Mouse (Mus musculus) midbrain, embryonic 16.5 days (tissue): ENCODE measurements around the gene Tm6sf2. TPM values are rescaled to one million over a fixed set of nuclear protein-coding genes. Genes with fewer than 3 reads are reported as not detected.

Experiments used
- ATAC-seq: fragments of 200-750 bp; cut with Nextera tagmentation; 2 replicates; pipeline ENCODE4 v1.8.0; 2017; ENCODE audit warnings: moderate TSS enrichment
- H3K27ac ChIP-seq: fragments of 300-500 bp; sonication (generic); 2 replicates; pipeline ENCODE4 v1.5.1; 2014; ENCODE audit warnings: mild to moderate bottlenecking, low read length, mixed read lengths
- H3K27me3 ChIP-seq: fragments of 300-500 bp; sonication (generic); 2 replicates; pipeline ENCODE4 v1.6.1; 2014; ENCODE audit warnings: low read depth, low read length, mixed read lengths; ENCODE audit not compliant: control insufficient read depth, insufficient read depth
- H3K36me3 ChIP-seq: fragments of 300-500 bp; sonication (generic); 2 replicates; pipeline ENCODE4 v1.6.1; 2014; ENCODE audit warnings: mild to moderate bottlenecking, low read length, moderate library complexity, mixed read lengths; ENCODE audit not compliant: control insufficient read depth, insufficient read depth
- H3K4me1 ChIP-seq: fragments of 300-500 bp; sonication (generic); 2 replicates; pipeline ENCODE4 v1.6.1; 2014; ENCODE audit warnings: mild to moderate bottlenecking, low read length, mixed read lengths; ENCODE audit not compliant: control insufficient read depth, insufficient read depth
- H3K4me2 ChIP-seq: fragments of 300-500 bp; sonication (generic); 2 replicates; pipeline ENCODE4 v1.6.1; 2014; ENCODE audit warnings: mild to moderate bottlenecking, low read length, mixed read lengths
- H3K4me3 ChIP-seq: fragments of 300-500 bp; sonication (generic); 2 replicates; pipeline ENCODE4 v1.5.1; 2014; ENCODE audit warnings: low read depth, mild to moderate bottlenecking, low read length, moderate library complexity, mixed read lengths
- H3K9ac ChIP-seq: fragments of 300-500 bp; sonication (generic); 2 replicates; pipeline ENCODE4 v1.6.1; 2014; ENCODE audit warnings: low read depth, low read length, mixed read lengths
- H3K9me3 ChIP-seq: fragments of 300-500 bp; sonication (generic); replicated peaks from 2 replicates; pipeline ENCODE4 v1.6.1; 2014; ENCODE audit warnings: mild to moderate bottlenecking, low read length, mixed read lengths; ENCODE audit not compliant: control insufficient read depth, poor library complexity, severe bottlenecking
- WGBS: fragments of 180-500 bp; shearing (Covaris S2); extraction: QIAGEN DNeasy Blood & Tissue Kit; methylation state at CpG from one replicate; pipeline ENCODE4 v1.1.7; 2014; 5-methylcytosine and 5-hydroxymethylcytosine counted together
- polyA plus RNA-seq: library from polyadenylated mRNA; unstranded; fragments of >200 nt; fragmentation: Nextera tagmentation; extraction: Ambion mirVana; gene quantifications from 2 replicates; pipeline ENCODE4 v1.2.1, GENCODE M21; 2015

Tm6sf2 gene
- polyA plus RNA-seq, 1 experiment from 2014 or later = 1.3 TPM

GRCm38 (mm10) chr8:70086151-70086550, 13.4 kb downstream of the Tm6sf2 start:
- Histone ChIP-seq H3K4me2 (no peak overlapping the region), H3K4me3 (no peak overlapping the region), H3K4me1 (peaks cover 43% of the 10 kb centered on the region), H3K9me3 (no peaks in the 10 kb centered on the region), H3K36me3 (no peaks in the 10 kb centered on the region), H3K27ac (no peak overlapping the region), H3K27me3 (peaks cover 41% of the 10 kb centered on the region), H3K9ac (no peak overlapping the region)
- no peak for ATAC-seq
- WGBS = 54% methylated on average over 1 of the region's 1 CpGs

GRCm38 (mm10) chr8:70087237-70087636, 14.5 kb downstream of the Tm6sf2 start:
- WGBS = 3% methylated on average over 7 of the region's 7 CpGs
- no peaks in the 10 kb centered on the region for H3K36me3 ChIP-seq
- no peak overlapping the region for H3K4me3 ChIP-seq
- H3K9ac ChIP-seq = no peak overlapping the region
- no peak overlapping the region for H3K4me2 ChIP-seq
- H3K27me3 ChIP-seq = peaks cover 41% of the 10 kb centered on the region
- H3K9me3 ChIP-seq = no peaks in the 10 kb centered on the region
- H3K27ac ChIP-seq = no peak overlapping the region
- H3K4me1 ChIP-seq = peaks cover 43% of the 10 kb centered on the region
- no peak for ATAC-seq

DNA sequence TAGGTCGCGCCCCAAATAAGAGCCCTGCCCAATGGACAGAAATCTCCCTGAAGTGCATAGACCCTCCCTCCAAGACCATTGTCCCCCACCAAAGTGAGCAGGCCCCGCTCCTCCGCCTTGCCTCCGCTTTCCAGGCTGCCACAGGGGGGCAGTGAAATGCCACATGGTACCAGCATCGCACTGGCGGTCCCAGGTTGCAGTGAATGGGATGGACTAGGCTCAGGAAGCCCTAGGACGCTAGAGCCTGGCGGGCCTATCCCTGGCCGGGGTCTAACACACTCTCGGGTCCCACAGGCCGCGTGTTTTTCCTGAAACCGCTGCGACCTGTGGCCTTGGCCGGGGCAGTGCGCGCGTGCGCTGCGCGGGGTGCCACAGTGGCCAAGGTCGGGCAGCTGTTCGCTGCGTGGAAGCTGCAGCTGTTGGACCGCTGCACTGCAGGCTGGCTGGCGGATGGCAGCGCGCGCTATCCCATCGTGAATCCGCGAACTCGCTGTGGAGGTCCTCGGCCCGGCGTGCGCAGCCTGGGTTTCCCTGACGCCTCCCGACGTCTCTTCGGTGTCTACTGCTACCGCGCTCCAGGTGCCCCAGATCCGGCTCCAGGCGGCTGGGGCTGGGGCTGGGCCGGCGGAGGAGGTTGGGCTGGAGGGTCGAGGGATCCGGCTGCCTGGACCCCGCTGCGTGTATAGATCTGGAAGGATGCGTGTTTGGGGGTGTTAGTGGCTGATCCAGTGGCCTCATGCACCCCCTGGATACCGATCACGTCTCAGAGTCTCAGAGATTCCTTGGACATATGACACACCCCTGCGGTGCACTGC, 15.3 kb downstream of the Tm6sf2 start:
- Histone ChIP-seq H3K36me3 (no peaks in the 10 kb centered on the region), H3K27ac (no peak overlapping the region), H3K27me3 (peaks cover 36% of the 10 kb centered on the region), H3K4me1 (peaks cover 43% of the 10 kb centered on the region), H3K4me2 (peak overlapping the region; percentile 69), H3K9me3 (no peaks in the 10 kb centered on the region), H3K9ac (peak overlapping the region; percentile 42), H3K4me3 (peak overlapping the region; percentile 38)
- 3% methylated on average over 56 of the region's 56 CpGs for WGBS
- peak; percentile 69 for ATAC-seq

DNA sequence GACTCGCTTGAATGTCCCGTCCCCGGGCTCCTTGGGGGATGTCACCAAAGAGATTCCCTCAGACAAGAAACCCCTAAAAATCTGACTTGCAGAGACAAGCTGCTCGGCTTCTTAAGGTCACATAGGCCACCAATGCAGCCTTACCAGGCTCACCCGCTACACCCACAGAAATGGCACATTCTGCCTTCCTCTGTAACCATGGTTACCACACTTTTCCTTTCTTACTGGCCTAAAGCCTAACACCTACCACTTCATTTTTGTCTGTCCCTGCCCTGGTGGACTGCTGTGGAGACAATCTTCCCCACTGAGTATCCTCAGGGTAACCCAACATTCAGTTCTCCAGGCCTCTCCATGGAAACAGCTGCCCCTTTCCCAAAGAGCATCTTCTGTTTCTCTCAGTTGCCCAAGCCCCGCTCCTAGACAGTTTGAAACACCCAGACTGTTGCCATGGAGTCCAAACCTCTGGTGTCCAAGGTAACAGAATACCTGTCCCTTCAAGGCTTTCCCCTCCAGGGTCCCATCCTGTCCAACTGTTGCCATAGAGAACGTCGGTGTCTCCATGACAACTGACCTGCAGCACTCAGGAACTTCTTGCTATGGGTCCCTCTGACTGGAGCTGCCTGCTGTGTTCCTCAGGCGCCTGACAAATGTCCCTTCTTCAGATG, 16.7 kb downstream of the Tm6sf2 start:
- H3K4me2 ChIP-seq = peak overlapping the region; percentile 12; the same call in 1 of the 2 replicates
- H3K4me1 ChIP-seq = peaks cover 31% of the 10 kb centered on the region
- no peaks in the 10 kb centered on the region for H3K9me3 ChIP-seq
- H3K27ac ChIP-seq = peak overlapping the region; percentile 63
- peak; percentile 38 for ATAC-seq
- H3K36me3 ChIP-seq = peaks cover 6% of the 10 kb centered on the region; the same call in 1 of the 2 replicates
- H3K4me3 ChIP-seq = no peak overlapping the region
- WGBS = 30% methylated on average over 9 of the region's 9 CpGs
- H3K27me3 ChIP-seq = peaks cover 33% of the 10 kb centered on the region
- peak overlapping the region; percentile 30; the same call in 1 of the 2 replicates for H3K9ac ChIP-seq

DNA sequence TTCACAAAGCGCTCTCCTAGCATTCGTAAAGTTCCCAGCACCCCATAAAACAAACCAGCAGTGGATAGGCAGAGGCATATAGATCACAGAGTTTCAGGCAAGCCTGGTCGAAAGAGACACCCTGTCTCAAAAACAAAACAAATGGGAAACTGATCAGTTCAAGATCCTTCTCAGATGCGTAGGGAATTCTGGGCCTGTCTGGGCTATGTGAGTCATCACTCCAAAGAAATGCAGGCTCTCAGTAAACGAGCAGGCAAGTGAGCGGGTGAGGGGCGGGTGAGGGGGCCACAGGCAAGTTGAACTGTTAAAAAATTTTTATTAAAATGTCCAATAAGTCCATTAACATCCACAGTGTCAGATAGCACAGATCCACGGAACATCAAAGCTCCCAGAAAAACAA, 20.1 kb downstream of the Tm6sf2 start:
- Histone ChIP-seq H3K4me2 (no peak overlapping the region), H3K9me3 (no peaks in the 10 kb centered on the region), H3K9ac (no peak overlapping the region), H3K27ac (no peak overlapping the region), H3K36me3 (peaks cover 34% of the 10 kb centered on the region), H3K4me1 (peaks cover 23% of the 10 kb centered on the region), H3K4me3 (no peak overlapping the region), H3K27me3 (peaks cover 3% of the 10 kb centered on the region)
- 61% methylated on average over 8 of the region's 8 CpGs for WGBS
- no peak for ATAC-seq

GRCm38 (mm10) chr8:70099276-70099675, 26.6 kb downstream of the Tm6sf2 start:
- no peak for ATAC-seq
- Histone ChIP-seq H3K4me1 (no peaks in the 10 kb centered on the region), H3K4me2 (no peak overlapping the region), H3K27ac (no peak overlapping the region), H3K27me3 (no peaks in the 10 kb centered on the region), H3K4me3 (no peak overlapping the region), H3K9me3 (no peaks in the 10 kb centered on the region), H3K36me3 (peaks cover 75% of the 10 kb centered on the region), H3K9ac (no peak overlapping the region)
- 84% methylated on average over 8 of the region's 8 CpGs for WGBS

DNA sequence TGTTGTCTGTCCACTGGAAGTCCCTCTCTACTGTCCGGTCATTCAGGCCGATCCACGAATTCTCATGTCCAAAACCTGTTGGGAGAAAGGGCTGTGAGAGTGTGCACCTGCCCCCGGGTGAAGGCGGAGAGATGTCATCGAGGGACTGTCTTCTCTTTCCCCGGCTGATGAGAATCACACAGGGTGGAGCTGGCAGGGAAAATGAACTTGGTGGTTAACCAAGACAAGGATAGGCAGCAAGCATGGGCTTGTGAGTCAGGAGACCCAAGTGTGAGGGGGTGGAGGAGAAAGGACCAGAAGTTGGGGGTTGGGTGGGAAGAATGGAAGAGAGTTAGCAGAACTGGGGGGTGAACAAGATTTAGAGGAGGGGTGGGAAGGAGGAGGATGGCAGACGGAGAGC, 27.5 kb downstream of the Tm6sf2 start:
- H3K9ac ChIP-seq = no peak overlapping the region

GRCm38 (mm10) chr8:70104506-70104905, 31.8 kb downstream of the Tm6sf2 start:
- Histone ChIP-seq H3K9ac (no peak overlapping the region), H3K4me3 (no peak overlapping the region), H3K36me3 (peaks cover 63% of the 10 kb centered on the region), H3K27me3 (no peaks in the 10 kb centered on the region), H3K4me2 (no peak overlapping the region), H3K9me3 (no peaks in the 10 kb centered on the region), H3K27ac (no peak overlapping the region), H3K4me1 (0 out of 2 replicates have a peak, but pooled peaks cover 4% of the 10 kb centered on the region)
- no peak for ATAC-seq
- WGBS = 22% methylated on average over 6 of the region's 6 CpGs

More for the DNA sequence above, 27.5 kb downstream of the Tm6sf2 start:
- no peak overlapping the region for H3K4me3 ChIP-seq
- H3K27me3 ChIP-seq = no peaks in the 10 kb centered on the region
- 91% methylated on average over 8 of the region's 8 CpGs for WGBS
- no peak for ATAC-seq
- H3K27ac ChIP-seq = no peak overlapping the region
- peaks cover 71% of the 10 kb centered on the region for H3K36me3 ChIP-seq
- H3K4me2 ChIP-seq = no peak overlapping the region
- H3K9me3 ChIP-seq = no peaks in the 10 kb centered on the region
- H3K4me1 ChIP-seq = 0 out of 2 replicates have a peak, but pooled peaks cover 4% of the 10 kb centered on the region

DNA sequence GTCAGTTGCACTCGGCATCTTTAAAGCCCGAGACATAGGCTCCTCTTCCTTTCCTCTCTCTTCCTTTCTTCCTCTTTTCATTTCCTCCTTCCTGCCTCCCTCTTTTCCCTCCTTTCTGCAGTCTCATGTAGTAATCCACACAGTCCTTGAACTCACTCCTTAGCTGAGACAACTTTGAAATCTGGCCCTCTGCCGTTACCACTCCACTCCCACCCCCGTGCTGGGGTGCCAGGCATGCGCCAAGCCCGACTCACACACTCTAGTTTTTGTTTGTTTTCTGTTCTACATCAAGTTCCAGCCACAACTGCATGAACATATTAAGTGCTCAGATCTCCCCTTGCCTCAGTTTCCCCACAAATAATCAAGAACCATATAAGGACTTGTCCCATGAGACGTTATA, 32.2 kb downstream of the Tm6sf2 start:
- WGBS = 77% methylated on average over 7 of the region's 7 CpGs
- ATAC-seq = no peak

More for the DNA sequence above, 32.2 kb downstream of the Tm6sf2 start:
- Histone ChIP-seq H3K4me3 (no peak overlapping the region), H3K9me3 (no peaks in the 10 kb centered on the region), H3K27ac (no peak overlapping the region), H3K4me2 (no peak overlapping the region), H3K9ac (no peak overlapping the region), H3K27me3 (no peaks in the 10 kb centered on the region), H3K36me3 (peaks cover 63% of the 10 kb centered on the region), H3K4me1 (0 out of 2 replicates have a peak, but pooled peaks cover 4% of the 10 kb centered on the region)
